Mouse (Mus musculus) erythroblast, embryonic 14.5 days (primary cell): ENCODE results near the gene Por.

Experiments used
- GATA1 ChIP-seq: IDR thresholded peaks from 2 replicates; pipeline ENCODE4 v1.6.1; 2012; ENCODE audit warnings: low read length, inconsistent platforms, mixed read lengths
- TAL1 ChIP-seq: IDR thresholded peaks from 3 replicates; pipeline ENCODE4 v1.6.1; 2012; ENCODE audit warnings: low read length, inconsistent platforms, mixed read lengths

GRCm38 (mm10) chr5:135643869-135644268 lies 26.0 kb upstream of the Por start:
- no peak for TF ChIP-seq TAL1
- no peak for TF ChIP-seq GATA1
